Mouse (Mus musculus) CH12.LX (cell line): ENCODE results near the gene Chrnd. TPM values are rescaled to one million over a fixed set of nuclear protein-coding genes. Genes with fewer than 3 reads are reported as not detected.

Experiments
- DNase-seq: peaks from one replicate; pipeline ENCODE4 v3.0.0-alpha.2; 2013; ENCODE audit errors: extremely low read depth
- H3K27ac ChIP-seq: 2 replicates; pipeline ENCODE4 v1.5.1; 2012; ENCODE audit warnings: low read depth, mild to moderate bottlenecking, control low read depth, moderate library complexity; ENCODE audit not compliant: insufficient read depth
- H3K27me3 ChIP-seq: replicated peaks from 2 replicates; pipeline ENCODE3; 2012; ENCODE audit warnings: inconsistent platforms
- H3K36me3 ChIP-seq, 2 experiments: replicated peaks in 1 of 2; 2 replicates each; pipeline versions ENCODE3 to v1.6.1; 2012; ENCODE audit warnings: inconsistent platforms in 1 of 2, low read length in 1 of 2, mild to moderate bottlenecking in 1 of 2, mixed read lengths in 1 of 2, moderate library complexity in 1 of 2; ENCODE audit not compliant: control insufficient read depth in 1 of 2, insufficient read depth in 1 of 2
- H3K4me1 ChIP-seq, 2 experiments: 2 replicates each; pipeline ENCODE4 v1.6.1; 2012; ENCODE audit warnings: inconsistent platforms in 1 of 2, moderate library complexity in 1 of 2; ENCODE audit not compliant: insufficient read depth in 2 of 2, control insufficient read depth in 1 of 2
- H3K4me2 ChIP-seq: 2 replicates; pipeline ENCODE4 v1.6.1; 2012; ENCODE audit warnings: low read depth, mild to moderate bottlenecking, control low read depth; ENCODE audit not compliant: poor library complexity, insufficient read depth, severe bottlenecking
- H3K4me3 ChIP-seq, 3 experiments: fragments of 150-350 bp in 1 of 3; sonication (generic) in 1 of 3; replicated peaks in 1 of 3; 2 replicates each; pipeline versions ENCODE3 to v1.5.1; 2011 to 2012; ENCODE audit warnings: low read depth in 2 of 3, low read length in 2 of 3, mild to moderate bottlenecking in 2 of 3, moderate library complexity in 2 of 3, control low read depth in 1 of 3, improper control_type of control experiment in 1 of 3, inconsistent platforms in 1 of 3, mixed read lengths in 1 of 3; ENCODE audit not compliant: poor library complexity in 1 of 3
- H3K79me2 ChIP-seq: replicated peaks from 2 replicates; pipeline ENCODE4 v1.6.1; 2012; ENCODE audit warnings: mild to moderate bottlenecking, moderate library complexity; ENCODE audit not compliant: control insufficient read depth, poor library complexity, insufficient read depth, severe bottlenecking; ENCODE audit errors: extremely low read depth
- H3K9ac ChIP-seq: 2 replicates; pipeline ENCODE4 v1.6.1; 2012; ENCODE audit warnings: low read depth, mild to moderate bottlenecking, control low read depth, moderate library complexity; ENCODE audit not compliant: insufficient read depth
- H3K9me3 ChIP-seq: replicated peaks from 2 replicates; pipeline ENCODE3; 2012; ENCODE audit warnings: low read length, inconsistent platforms, mixed read lengths
- BHLHE40 ChIP-seq: IDR thresholded peaks from 2 replicates; pipeline ENCODE4 v1.6.1; 2011; ENCODE audit warnings: mild to moderate bottlenecking, low read depth, low read length, improper control_type of control experiment
- CHD1 ChIP-seq: IDR thresholded peaks from 2 replicates; pipeline ENCODE4 v1.6.1; 2012; ENCODE audit warnings: low read depth, low read length, improper control_type of control experiment, inconsistent platforms
- CTCF ChIP-seq, 2 experiments: IDR thresholded peaks in 1 of 2; conservative IDR thresholded peaks in 1 of 2; 2 replicates each; pipeline ENCODE4 v1.5.1; 2011 to 2012; ENCODE audit warnings: low read depth in 2 of 2, low read length in 2 of 2, improper control_type of control experiment in 1 of 2, inconsistent platforms in 1 of 2, mild to moderate bottlenecking in 1 of 2, moderate library complexity in 1 of 2
- E2F4 ChIP-seq: IDR thresholded peaks from 2 replicates; pipeline ENCODE4 v1.6.1; 2011; ENCODE audit warnings: low read depth, low read length, improper control_type of control experiment; ENCODE audit not compliant: insufficient replicate concordance
- ELF1 ChIP-seq: IDR thresholded peaks from 2 replicates; pipeline ENCODE4 v1.6.1; 2014; ENCODE audit warnings: low read depth, mild to moderate bottlenecking, inconsistent platforms, low read length, improper control_type of control experiment
- EP300 ChIP-seq: IDR thresholded peaks from 2 replicates; pipeline ENCODE4 v1.6.1; 2011; ENCODE audit warnings: low read length, improper control_type of control experiment
- ETS1 ChIP-seq: conservative IDR thresholded peaks from 2 replicates; pipeline ENCODE4 v1.6.1; 2012; ENCODE audit warnings: low read depth, mild to moderate bottlenecking, inconsistent platforms, low read length, improper control_type of control experiment, moderate library complexity
- GABPA ChIP-seq: IDR thresholded peaks from 2 replicates; pipeline ENCODE4 v1.6.1; 2012; ENCODE audit warnings: low read depth, low read length, improper control_type of control experiment, inconsistent platforms; ENCODE audit not compliant: insufficient replicate concordance
- MAFK ChIP-seq: IDR thresholded peaks from 2 replicates; pipeline ENCODE4 v1.6.1; 2011; ENCODE audit warnings: low read length, improper control_type of control experiment; ENCODE audit not compliant: insufficient replicate concordance
- MXI1 ChIP-seq: IDR thresholded peaks from 2 replicates; pipeline ENCODE4 v1.6.1; 2011; ENCODE audit warnings: mild to moderate bottlenecking, low read depth, low read length, improper control_type of control experiment
- NRF1 ChIP-seq: IDR thresholded peaks from 2 replicates; pipeline ENCODE4 v1.6.1; 2014; ENCODE audit warnings: low read depth, mild to moderate bottlenecking, inconsistent platforms, low read length, improper control_type of control experiment, moderate library complexity
- PAX5 ChIP-seq: IDR thresholded peaks from 2 replicates; pipeline ENCODE4 v1.6.1; 2012; ENCODE audit warnings: low read length, inconsistent platforms, mixed read lengths
- POLR2A ChIP-seq: IDR thresholded peaks from 2 replicates; pipeline ENCODE4 v1.6.1; 2011; ENCODE audit warnings: low read depth, mild to moderate bottlenecking, improper control_type of control experiment, low read length
- RAD21 ChIP-seq: IDR thresholded peaks from 2 replicates; pipeline ENCODE4 v1.6.1; 2011; ENCODE audit warnings: low read depth, mild to moderate bottlenecking, low read length, improper control_type of control experiment, moderate library complexity
- SIN3A ChIP-seq: IDR thresholded peaks from 2 replicates; pipeline ENCODE4 v1.6.1; 2012; ENCODE audit warnings: low read length, improper control_type of control experiment, inconsistent platforms
- SMC3 ChIP-seq: IDR thresholded peaks from 2 replicates; pipeline ENCODE4 v1.6.1; 2011; ENCODE audit warnings: low read depth, low read length, improper control_type of control experiment
- TCF12 ChIP-seq: IDR thresholded peaks from 2 replicates; pipeline ENCODE4 v1.6.1; 2014; ENCODE audit warnings: low read depth, mild to moderate bottlenecking, inconsistent platforms, low read length, improper control_type of control experiment
- USF1 ChIP-seq: IDR thresholded peaks from 2 replicates; pipeline ENCODE4 v1.6.1; 2014; ENCODE audit warnings: low read depth, mild to moderate bottlenecking, inconsistent platforms, low read length, improper control_type of control experiment
- ZC3H11A ChIP-seq: IDR thresholded peaks from 2 replicates; pipeline ENCODE4 v1.6.1; 2012; ENCODE audit warnings: low read depth, mild to moderate bottlenecking, inconsistent platforms, low read length, improper control_type of control experiment
- dilution Hi-C: fragments of 300-500 bp; cut with MboI; formaldehyde crosslinking; loops from 2 replicates; pipeline ENCODE4 v1.14.3; 2020; ENCODE audit warnings: low sequenced_read_pairs; ENCODE audit not compliant: extremely low pct_unique_long_range_greater_than_20kb, extremely low pct_ligation_motif_present
- in situ Hi-C: fragments of 300-500 bp; cut with MboI; formaldehyde crosslinking; loops from 3 replicates; pipeline ENCODE4 v1.14.3; 2019; ENCODE audit warnings: low sequenced_read_pairs, low pct_ligation_motif_present, low pct_unique_long_range_greater_than_20kb, mixed read lengths
- polyA plus RNA-seq: library from polyadenylated mRNA; unstranded; fragments of >175 nt; gene quantifications from 2 replicates; pipeline ENCODE4 v1.2.1, GENCODE M21; 2012; ENCODE audit warnings: low read depth; ENCODE audit not compliant: insufficient read length
- total RNA-seq, 2 experiments: library from RNA; depleted of rRNA; stranded (reverse); fragments of 300-350 nt in 1 of 2; fragments of >200 nt in 1 of 2; gene quantifications; 2 replicates each; pipeline ENCODE4 v1.2.3; 2012 to 2014

Chrnd gene
- total and polyA plus RNA-seq, 3 experiments: 0.13 TPM; not detected in 2

- TF ChIP-seq TCF12: peak; percentile 98
These were observed 23.6 kb downstream of the Chrnd start, which contains the start of gene Eif4e2 (continued) for GRCm38 (mm10) chr1:87213735-87214704.

GRCm38 (mm10) chr1:87214748-87215147, 24.3 kb downstream of the Chrnd start:
- no peaks in the 10 kb centered on the region for H3K27me3 ChIP-seq
- H3K4me3 ChIP-seq: peak overlapping the region; percentile 74 to 90 (median 80)
- H3K27ac ChIP-seq: no peak overlapping the region
- H3K79me2 ChIP-seq: peaks cover 61% of the 10 kb centered on the region
- peak overlapping the region; percentile 93 for H3K9ac ChIP-seq
- in situ Hi-C loops (no loop called here), dilution Hi-C loops (no loop called here)
- TF ChIP-seq MXI1: peak; percentile 45; the same call in 1 of the 2 replicates
- peak; percentile 8; the same call in 1 of the 2 replicates for TF ChIP-seq ELF1
- TF ChIP-seq RAD21: no peak
- no peak for TF ChIP-seq GABPA
- TF ChIP-seq USF1: no peak
- no peak for TF ChIP-seq SMC3
- TF ChIP-seq SIN3A: peak; percentile 48
- no peak for TF ChIP-seq EP300
- peak; percentile 27; the same call in 1 of the 2 replicates for TF ChIP-seq BHLHE40
- no peak for TF ChIP-seq PAX5
- TF ChIP-seq ZC3H11A: no peak
- TF ChIP-seq MAFK: no peak
- no peak for TF ChIP-seq CTCF (conservative IDR thresholded peaks at IDR 0.05 in 1 of 2, IDR thresholded peaks at IDR 0.05 in 1 of 2; ENCODE audit: low read depth in 2 of 2, low read length in 2 of 2)
- no peaks in the 10 kb centered on the region for H3K9me3 ChIP-seq
- H3K4me2 ChIP-seq: peak overlapping the region; percentile 96
- peaks cover 12 to 57% of the 10 kb centered on the region in 2 experiments for H3K4me1 ChIP-seq
- peaks cover 11 to 36% of the 10 kb centered on the region in 2 experiments for H3K36me3 ChIP-seq
- peak; percentile 27 for DNase-seq

DNA sequence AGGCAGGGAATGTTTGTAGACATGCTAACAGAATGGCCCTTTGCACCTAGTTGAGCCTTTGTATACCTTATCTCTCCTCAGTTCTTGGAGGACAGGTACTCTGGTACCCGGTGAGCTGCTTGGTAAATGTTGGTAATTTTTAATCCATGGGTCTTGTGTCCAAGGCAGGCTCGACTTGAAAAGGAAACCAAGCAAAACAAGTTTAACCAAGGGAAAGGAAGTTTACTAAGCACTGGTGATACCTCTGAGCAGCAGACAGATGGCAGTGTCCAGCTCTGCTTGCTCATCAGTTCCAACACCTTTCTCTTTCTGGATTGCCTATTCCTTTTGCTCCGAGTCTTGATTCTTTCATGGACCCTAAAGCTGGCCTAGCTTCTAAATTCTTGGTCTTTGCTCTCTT, 27.5 kb downstream of the Chrnd start:
- Histone ChIP-seq H3K27me3 (no peaks in the 10 kb centered on the region), H3K4me3 (no peak overlapping the region), H3K79me2 (peaks cover 66% of the 10 kb centered on the region), H3K9ac (peak overlapping the region; percentile 31; the same call in 1 of the 2 replicates), H3K36me3 (peaks cover 37 to 63% of the 10 kb centered on the region in 2 experiments), H3K4me2 (0 out of 2 replicates have a peak overlapping the region, but pooled peaks have one; percentile 11), H3K9me3 (no peaks in the 10 kb centered on the region), H3K4me1 (peaks cover 4 to 36% of the 10 kb centered on the region in 2 experiments; a peak in 3 of 4 replicates), H3K27ac (no peak overlapping the region)
- peak; percentile 32 for DNase-seq
- dilution Hi-C loops: no loop called here
- in situ Hi-C loops: no loop called here
- TF ChIP-seq RAD21 (peak; percentile 8), TCF12 (no peak), POLR2A (no peak), BHLHE40 (no peak), ETS1 (no peak), CHD1 (no peak), SMC3 (peak; percentile 21; the same call in 1 of the 2 replicates), CTCF (conservative IDR thresholded peaks at IDR 0.05 in 1 of 2, IDR thresholded peaks at IDR 0.05 in 1 of 2; ENCODE audit: low read depth in 2 of 2, low read length in 2 of 2) (peak; percentile 20 to 61; a peak in 2 of 4 replicates), E2F4 (no peak), NRF1 (no peak), MAFK (peak; percentile 67; the same call in 1 of the 2 replicates)
